Mouse (Mus musculus): ENCODE results near the gene Esam. TPM values are rescaled to one million over a fixed set of nuclear protein-coding genes. Genes with fewer than 3 reads are reported as not detected.

Esam gene
- total and polyA plus RNA-seq, 2 experiments from 2014 or later = 29.1 to 35.1 TPM

DNA sequence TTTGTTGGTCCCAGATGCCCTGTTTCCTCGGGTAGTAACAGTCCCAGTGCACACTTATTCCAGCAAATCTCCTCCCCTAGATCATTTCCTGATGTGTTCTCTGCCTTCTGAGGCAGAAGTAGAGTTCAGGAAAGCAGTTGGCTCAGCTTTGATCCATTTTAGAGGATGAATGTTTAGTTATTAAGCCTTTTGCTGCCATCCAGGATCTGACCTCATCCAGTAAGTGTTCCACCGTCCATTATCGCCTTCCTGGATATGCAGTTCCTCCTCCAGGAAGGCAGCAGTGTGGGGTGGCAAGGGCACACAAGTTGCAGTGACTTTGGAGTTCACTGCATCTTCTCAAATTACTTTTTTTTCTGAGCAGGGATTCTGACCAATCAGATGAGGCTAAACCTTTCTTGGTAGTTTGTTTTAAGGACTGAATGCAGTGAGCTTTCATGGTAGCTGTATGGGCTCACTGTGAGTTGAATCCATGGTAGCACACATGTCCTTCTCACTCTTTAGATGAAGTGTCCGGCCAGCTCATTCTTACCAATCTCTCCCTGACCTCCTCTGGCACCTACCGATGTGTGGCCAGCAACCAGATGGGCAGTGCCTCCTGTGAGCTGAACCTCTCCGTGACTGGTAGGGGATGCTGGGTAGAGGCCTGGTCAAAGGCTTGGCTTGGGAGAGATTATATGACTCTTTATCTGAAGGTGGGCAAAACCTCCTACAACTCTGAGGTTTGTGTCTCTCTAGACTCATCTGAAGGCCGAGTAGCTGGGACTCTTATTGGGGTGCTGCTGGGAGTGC is 14.2 kb downstream of the Esam start:
- H3K9me3 ChIP-seq (ENCODE audit: low read length) = no peaks in the 10 kb centered on the region
- DNase-seq (ENCODE audit: low spot score) (no peak), ATAC-seq (ENCODE audit: low FRiP score) (no peak)
- peaks cover 13% of the 10 kb centered on the region; the same call in 1 of the 2 replicates for H3K27me3 ChIP-seq (ENCODE audit: insufficient read depth, low read length)
- WGBS = 72% methylated on average over 7 of the region's 7 CpGs
- no peaks in the 10 kb centered on the region; the same call in 1 of the 2 replicates for H3K4me1 ChIP-seq (ENCODE audit: insufficient read depth, low read length)
- H3K36me3 ChIP-seq (ENCODE audit: insufficient read depth, low read length) = no peaks in the 10 kb centered on the region
- H3K27ac ChIP-seq (ENCODE audit: low read depth, low read length) = no peak overlapping the region
- H3K4me3 ChIP-seq (ENCODE audit: low read depth, low read length) = no peak overlapping the region
- H3K4me2 ChIP-seq (ENCODE audit: low read depth, low read length, poor library complexity, severe bottlenecking) = no peak overlapping the region
- no peak overlapping the region for H3K9ac ChIP-seq (replicated peaks; ENCODE audit: low read length, poor library complexity, severe bottlenecking)
- no peak for TF ChIP-seq CTCF (IDR thresholded peaks at IDR 0.05)

DNA sequence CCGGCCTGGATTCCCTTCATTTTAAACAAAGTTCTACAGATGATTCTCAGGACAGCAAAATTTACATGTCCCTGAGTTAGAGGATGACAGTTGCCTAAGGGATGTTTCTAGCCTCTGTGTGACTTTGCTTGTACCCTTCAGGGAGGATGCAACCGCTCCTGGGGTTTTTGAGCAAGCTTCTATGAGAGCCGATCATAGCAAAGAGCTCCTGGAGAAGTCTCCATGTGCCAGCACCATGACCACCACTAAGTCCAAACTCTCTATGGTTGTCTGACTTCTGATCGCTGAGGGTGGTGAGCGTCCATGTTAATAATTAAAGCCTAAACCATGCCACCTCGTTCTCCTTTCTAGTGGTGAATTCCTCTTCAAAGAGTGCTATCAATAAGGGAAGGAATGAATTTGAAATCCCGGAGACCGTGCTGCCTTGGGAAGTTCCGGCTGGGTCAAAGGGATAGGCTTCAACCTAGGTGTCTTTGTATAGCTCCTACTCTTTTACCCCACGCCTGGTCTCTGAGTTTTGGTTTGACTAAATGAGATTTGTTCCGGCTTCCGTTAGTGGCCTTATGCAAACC is 16.1 kb downstream of the Esam start:
- no peak overlapping the region for H3K27ac ChIP-seq (ENCODE audit: low read depth, low read length)
- H3K9me3 ChIP-seq (ENCODE audit: low read length) = no peaks in the 10 kb centered on the region
- H3K9ac ChIP-seq (replicated peaks; ENCODE audit: low read length, poor library complexity, severe bottlenecking) = no peak overlapping the region
- DNase-seq (ENCODE audit: low spot score) = no peak
- H3K27me3 ChIP-seq (ENCODE audit: insufficient read depth, low read length) = peaks cover 13% of the 10 kb centered on the region; the same call in 1 of the 2 replicates
- no peaks in the 10 kb centered on the region; the same call in 1 of the 2 replicates for H3K4me1 ChIP-seq (ENCODE audit: insufficient read depth, low read length)
- no peak for ATAC-seq (ENCODE audit: low FRiP score)
- WGBS = 26% methylated on average over 12 of the region's 12 CpGs
- TF ChIP-seq CTCF (IDR thresholded peaks at IDR 0.05) = no peak
- peak overlapping the region; percentile 47 for H3K4me2 ChIP-seq (ENCODE audit: low read depth, low read length, poor library complexity, severe bottlenecking)
- peak overlapping the region; percentile 29 for H3K4me3 ChIP-seq (ENCODE audit: low read depth, low read length)
- no peaks in the 10 kb centered on the region for H3K36me3 ChIP-seq (ENCODE audit: insufficient read depth, low read length)

DNA sequence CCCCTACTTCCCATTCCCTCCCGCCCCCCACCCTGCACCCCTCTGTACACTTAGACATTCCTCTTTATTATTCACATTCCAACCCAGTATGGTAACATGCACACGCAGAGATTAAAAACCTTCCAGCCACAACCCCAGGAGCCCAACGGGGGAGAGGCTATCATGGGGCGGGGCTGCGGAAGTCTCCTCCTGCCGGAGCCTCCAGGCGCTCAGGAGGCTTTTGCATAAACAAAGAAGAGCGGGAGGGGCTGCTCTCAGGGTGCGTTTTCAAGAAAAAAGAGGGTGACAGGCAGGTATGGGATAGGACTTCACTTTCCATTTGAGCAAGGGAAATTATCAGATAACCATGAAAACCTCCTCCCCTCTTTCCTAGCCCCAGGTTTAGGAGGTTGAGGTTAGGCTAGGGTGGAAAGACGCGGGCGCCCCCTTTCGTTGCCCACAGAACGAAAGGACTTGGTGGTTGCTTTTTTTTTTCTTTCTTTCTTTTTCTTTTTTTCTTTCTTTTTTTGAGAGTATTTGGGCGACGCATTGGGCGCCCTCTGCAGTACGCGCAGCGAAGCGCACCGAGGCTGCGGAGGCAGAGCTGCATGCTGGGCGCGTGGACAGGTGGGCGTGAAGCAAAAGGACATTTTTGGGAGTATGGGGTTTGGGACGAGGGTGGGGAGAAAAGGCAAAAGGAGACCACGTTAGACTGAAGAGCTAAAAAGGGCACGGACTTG is 16.7 kb downstream of the Esam start:
- H3K36me3 ChIP-seq (ENCODE audit: insufficient read depth, low read length) = no peaks in the 10 kb centered on the region
- under 1% methylated on average over 29 of the region's 29 CpGs for WGBS
- peak overlapping the region; percentile 29 for H3K4me3 ChIP-seq (ENCODE audit: low read depth, low read length)
- TF ChIP-seq CTCF (IDR thresholded peaks at IDR 0.05) = peak; percentile 81
- no peak overlapping the region for H3K27ac ChIP-seq (ENCODE audit: low read depth, low read length)
- no peaks in the 10 kb centered on the region; the same call in 1 of the 2 replicates for H3K4me1 ChIP-seq (ENCODE audit: insufficient read depth, low read length)
- peak; percentile 39 for ATAC-seq (ENCODE audit: low FRiP score)
- peak overlapping the region; percentile 47 for H3K4me2 ChIP-seq (ENCODE audit: low read depth, low read length, poor library complexity, severe bottlenecking)
- H3K9ac ChIP-seq (replicated peaks; ENCODE audit: low read length, poor library complexity, severe bottlenecking) = peak overlapping the region; percentile 24; the same call in 1 of the 2 replicates
- H3K27me3 ChIP-seq (ENCODE audit: insufficient read depth, low read length) = peaks cover 13% of the 10 kb centered on the region; the same call in 1 of the 2 replicates
- peak; percentile 56 for DNase-seq (ENCODE audit: low spot score)
- no peaks in the 10 kb centered on the region for H3K9me3 ChIP-seq (ENCODE audit: low read length)

DNA sequence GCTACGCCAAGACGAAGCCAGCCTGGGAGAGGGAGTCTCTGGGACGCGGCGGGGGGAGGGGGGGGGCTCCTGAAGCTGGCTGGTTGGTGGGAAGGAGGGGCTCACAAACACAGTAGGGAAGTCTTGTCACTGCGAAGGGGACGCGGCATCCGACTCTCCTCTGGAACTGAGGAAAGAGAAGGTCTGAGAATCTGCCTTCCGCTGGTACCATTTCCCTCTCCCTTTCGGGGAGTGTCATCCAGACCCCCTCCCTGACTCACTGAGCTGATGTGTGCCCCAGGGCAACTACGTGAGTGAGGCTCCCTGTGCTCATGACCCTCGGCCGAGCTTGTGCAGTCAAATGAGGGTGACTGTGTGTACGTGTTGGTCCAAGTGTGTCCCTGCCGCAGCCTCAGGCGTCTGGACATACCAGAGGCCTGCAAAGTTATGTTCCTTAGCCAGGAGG is 17.3 kb downstream of the Esam start:
- Histone ChIP-seq H3K27ac (ENCODE audit: low read depth, low read length) (no peak overlapping the region), H3K4me2 (ENCODE audit: low read depth, low read length, poor library complexity, severe bottlenecking) (peak overlapping the region; percentile 47), H3K27me3 (ENCODE audit: insufficient read depth, low read length) (peaks cover 14% of the 10 kb centered on the region; the same call in 1 of the 2 replicates), H3K9me3 (ENCODE audit: low read length) (no peaks in the 10 kb centered on the region), H3K4me3 (ENCODE audit: low read depth, low read length) (peak overlapping the region; percentile 29), H3K9ac (replicated peaks; ENCODE audit: low read length, poor library complexity, severe bottlenecking) (peak overlapping the region; percentile 24; the same call in 1 of the 2 replicates), H3K4me1 (ENCODE audit: insufficient read depth, low read length) (no peaks in the 10 kb centered on the region; the same call in 1 of the 2 replicates), H3K36me3 (ENCODE audit: insufficient read depth, low read length) (no peaks in the 10 kb centered on the region)
- peak; percentile 31; the same call in 1 of the 2 replicates for ATAC-seq (ENCODE audit: low FRiP score)
- no peak for TF ChIP-seq CTCF (IDR thresholded peaks at IDR 0.05)
- 12% methylated on average over 17 of the region's 17 CpGs for WGBS
- no peak for DNase-seq (ENCODE audit: low spot score)

DNA sequence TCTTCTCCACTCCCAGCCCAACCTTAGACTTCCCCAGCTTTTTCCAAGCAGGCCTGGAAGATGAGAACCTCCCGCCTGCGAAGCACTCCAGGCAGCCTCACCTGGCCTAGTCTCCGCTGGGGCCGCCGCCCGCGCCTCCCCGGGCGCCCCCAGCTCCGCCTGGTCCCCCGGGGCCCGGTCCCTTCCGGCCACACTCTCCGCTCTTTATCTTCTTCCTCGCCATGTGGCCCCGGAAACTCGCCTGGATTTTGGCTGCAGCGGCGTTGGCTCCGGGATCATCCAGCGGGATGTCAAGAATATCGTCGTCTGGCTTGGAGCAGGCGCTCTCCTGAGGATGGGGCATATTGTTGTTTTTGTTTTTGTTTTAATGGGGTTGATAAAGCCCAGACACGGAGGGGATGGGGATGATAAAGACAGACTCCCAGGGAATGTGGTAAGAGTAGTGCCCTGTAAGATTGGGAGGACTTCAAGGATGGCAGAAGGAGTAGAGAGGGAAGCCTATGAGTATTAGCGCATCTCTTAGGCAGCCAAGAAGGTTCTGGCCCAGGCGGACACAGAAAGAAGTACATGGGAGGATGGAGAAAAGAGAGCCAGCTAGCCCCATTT is 18.1 kb downstream of the Esam start:
- Histone ChIP-seq H3K9ac (replicated peaks; ENCODE audit: low read length, poor library complexity, severe bottlenecking) (no peak overlapping the region), H3K27ac (ENCODE audit: low read depth, low read length) (no peak overlapping the region), H3K36me3 (ENCODE audit: insufficient read depth, low read length) (no peaks in the 10 kb centered on the region), H3K4me2 (ENCODE audit: low read depth, low read length, poor library complexity, severe bottlenecking) (no peak overlapping the region), H3K27me3 (ENCODE audit: insufficient read depth, low read length) (peaks cover 22% of the 10 kb centered on the region; the same call in 1 of the 2 replicates), H3K9me3 (ENCODE audit: low read length) (no peaks in the 10 kb centered on the region), H3K4me3 (ENCODE audit: low read depth, low read length) (no peak overlapping the region), H3K4me1 (ENCODE audit: insufficient read depth, low read length) (no peaks in the 10 kb centered on the region; the same call in 1 of the 2 replicates)
- no peak for DNase-seq (ENCODE audit: low spot score)
- ATAC-seq (ENCODE audit: low FRiP score) = no peak
- TF ChIP-seq CTCF (IDR thresholded peaks at IDR 0.05) = no peak
- WGBS = 19% methylated on average over 27 of the region's 27 CpGs

Data from midbrain, postnatal 0 days (tissue).